Mouse (Mus musculus): ENCODE measurements around the gene Sec61b. TPM values are rescaled to one million over a fixed set of nuclear protein-coding genes. Genes with fewer than 3 reads are reported as not detected.
A peak's percentile ranks its signal among the peaks of the same experiment; 100 is the strongest.

Sec61b gene
- 403 and 404 TPM in 2 replicates for polyA plus RNA-seq (2016; fragmentation: Nextera tagmentation; extraction: Ambion mirVana)

DNA sequence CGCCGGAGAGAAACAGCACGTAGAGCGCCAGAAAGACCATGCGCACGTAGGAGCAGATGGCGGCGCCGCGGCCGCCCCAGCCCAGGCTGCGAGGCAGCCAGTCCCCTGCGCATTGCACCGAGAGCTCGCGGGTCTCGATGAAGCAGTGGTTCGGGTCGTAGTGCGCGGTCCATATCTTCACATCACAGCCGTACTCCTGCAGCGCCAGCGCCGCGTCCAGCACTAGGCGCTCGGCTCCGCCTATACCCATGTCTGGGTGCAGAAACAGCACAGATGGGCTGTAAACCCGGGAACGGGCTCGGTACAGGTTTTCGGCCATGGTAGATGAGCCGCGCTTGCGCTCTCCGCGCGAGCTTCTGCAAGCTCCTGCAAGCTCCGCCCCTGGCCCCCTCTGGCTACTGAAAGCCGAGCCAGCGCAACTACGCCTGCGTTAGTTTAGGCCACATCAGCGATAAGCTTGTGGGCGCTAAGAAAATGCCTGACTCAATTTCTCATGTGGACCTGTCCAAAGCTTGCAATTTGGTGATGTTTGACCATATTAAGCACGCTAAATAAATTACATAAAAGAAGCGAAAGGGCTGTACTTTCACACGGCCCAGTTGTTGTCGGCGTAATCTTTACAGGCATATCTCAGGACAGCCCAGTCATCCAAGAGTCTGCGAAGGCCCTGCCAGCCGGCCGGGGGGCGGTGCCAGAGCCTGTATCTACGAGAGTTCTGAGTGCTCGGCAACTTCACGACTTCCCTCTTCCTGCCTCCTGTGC, at the start of gene Sec61b, which contains the start of gene Alg2:
TSS of gene Sec61b (plus strand) at position 691 of the 762 bp plus-strand sequence.
TSS of gene Alg2 (minus strand) at position 366 of the 762 bp plus-strand sequence.
- Histone ChIP-seq H3K4me2 (replicated peaks) (peak within 1 kb of the TSS; percentile 78), H3K4me3 (peak within 1 kb of the TSS; percentile 90), H3K9me3 (no peaks in the 10 kb centered on the region), H3K9ac (peak within 1 kb of the TSS; percentile 87), H3K36me3 (peaks cover 60% of the 10 kb centered on the region), H3K27ac (peak within 1 kb of the TSS; percentile 97), H3K27me3 (no peaks in the 10 kb centered on the region), H3K4me1 (peaks cover 23% of the 10 kb centered on the region)
- under 1% methylated on average over 58 of the region's 58 CpGs for WGBS
- peak; percentile 95 for ATAC-seq (ENCODE audit: insufficient number of reproducible peaks, insufficient read depth, low FRiP score, low TSS enrichment)

DNA sequence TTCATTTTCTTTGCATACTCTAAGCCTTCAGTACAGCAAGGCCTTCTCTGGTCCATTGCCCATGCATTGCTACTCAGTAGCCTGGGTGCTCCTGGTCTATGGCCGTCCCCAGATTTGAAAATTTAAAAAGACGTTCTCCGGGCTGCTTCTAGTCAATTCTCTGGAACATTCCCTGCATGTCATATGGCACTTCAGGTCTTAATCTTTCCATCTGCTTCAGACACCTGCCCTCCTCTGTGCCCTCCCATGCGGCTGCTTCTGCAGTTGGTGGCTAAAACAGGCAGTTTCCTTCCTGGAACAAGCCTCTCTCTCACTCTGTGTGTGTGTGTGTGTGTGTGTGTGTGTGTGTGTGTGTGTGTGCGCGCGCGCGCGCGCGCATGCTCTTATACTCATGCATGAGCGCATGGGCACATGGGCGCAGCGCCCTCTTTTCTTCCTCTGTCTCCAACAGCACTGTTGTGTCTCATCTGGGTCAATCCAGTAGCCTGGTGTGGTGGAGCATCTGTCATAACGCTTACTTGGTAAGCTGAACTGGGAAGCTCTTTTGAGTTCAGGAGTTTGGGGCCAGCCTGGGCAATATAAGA, 49.1 kb upstream of the Sec61b start:
- Histone ChIP-seq H3K4me2 (replicated peaks) (no peak overlapping the region), H3K9ac (no peak overlapping the region), H3K4me1 (0 out of 2 replicates have a peak, but pooled peaks cover under 1% of the 10 kb centered on the region), H3K27ac (no peak overlapping the region), H3K27me3 (no peaks in the 10 kb centered on the region), H3K4me3 (no peak overlapping the region), H3K36me3 (no peaks in the 10 kb centered on the region), H3K9me3 (no peaks in the 10 kb centered on the region)
- ATAC-seq (ENCODE audit: insufficient number of reproducible peaks, insufficient read depth, low FRiP score, low TSS enrichment) = no peak
- 90% methylated on average over 16 of the region's 16 CpGs for WGBS

DNA sequence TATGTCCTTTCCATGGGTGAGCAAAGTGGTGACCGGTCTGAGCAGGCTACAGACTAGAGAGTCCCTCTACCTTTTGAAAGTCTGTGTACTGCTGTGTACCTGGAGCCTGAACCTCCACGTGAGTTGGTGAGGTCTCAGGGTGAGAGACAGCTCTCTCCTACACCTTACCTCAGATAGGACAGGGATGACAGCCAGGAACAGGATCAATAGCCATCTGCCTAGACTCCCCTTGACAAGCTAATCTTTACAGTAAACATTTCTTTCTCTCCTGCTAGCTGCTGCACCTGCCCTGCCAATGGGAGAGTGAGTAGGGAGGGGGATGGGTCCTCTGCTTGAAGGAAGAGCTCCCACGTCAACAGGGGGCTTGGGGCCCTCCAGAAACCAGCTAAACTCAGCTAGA, 46.9 kb upstream of the Sec61b start:
- no peak overlapping the region for H3K4me2 ChIP-seq (replicated peaks)
- H3K4me3 ChIP-seq = no peak overlapping the region
- no peaks in the 10 kb centered on the region for H3K27me3 ChIP-seq
- ATAC-seq (ENCODE audit: insufficient number of reproducible peaks, insufficient read depth, low FRiP score, low TSS enrichment) = no peak
- no peak overlapping the region for H3K27ac ChIP-seq
- no peak overlapping the region for H3K9ac ChIP-seq
- no peaks in the 10 kb centered on the region for H3K9me3 ChIP-seq
- H3K36me3 ChIP-seq = no peaks in the 10 kb centered on the region
- WGBS = 60% methylated on average over 3 of the region's 3 CpGs
- no peaks in the 10 kb centered on the region for H3K4me1 ChIP-seq

DNA sequence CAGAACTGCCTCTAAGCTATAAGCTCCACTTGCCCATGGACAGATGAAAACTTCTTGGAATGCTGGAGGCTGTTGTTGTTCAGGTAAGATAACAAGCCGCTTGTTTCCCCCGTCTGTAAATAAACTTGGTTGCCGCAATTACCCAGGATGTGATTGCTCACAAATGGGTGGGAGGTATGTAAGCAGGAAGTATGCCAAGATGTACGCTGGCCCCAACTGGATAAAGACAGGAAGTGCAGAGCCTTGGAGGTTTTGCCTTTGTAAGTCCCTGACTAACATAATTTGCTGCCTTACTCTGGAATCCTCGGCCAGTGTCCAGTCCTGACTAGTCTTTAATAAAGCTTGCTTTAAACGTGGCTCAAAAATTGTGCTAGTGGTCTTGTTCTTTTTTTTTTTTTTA, 43.9 kb upstream of the Sec61b start:
- whole genome bisulfite sequencing = 50% methylated on average over 6 of the region's 6 CpGs

DNA sequence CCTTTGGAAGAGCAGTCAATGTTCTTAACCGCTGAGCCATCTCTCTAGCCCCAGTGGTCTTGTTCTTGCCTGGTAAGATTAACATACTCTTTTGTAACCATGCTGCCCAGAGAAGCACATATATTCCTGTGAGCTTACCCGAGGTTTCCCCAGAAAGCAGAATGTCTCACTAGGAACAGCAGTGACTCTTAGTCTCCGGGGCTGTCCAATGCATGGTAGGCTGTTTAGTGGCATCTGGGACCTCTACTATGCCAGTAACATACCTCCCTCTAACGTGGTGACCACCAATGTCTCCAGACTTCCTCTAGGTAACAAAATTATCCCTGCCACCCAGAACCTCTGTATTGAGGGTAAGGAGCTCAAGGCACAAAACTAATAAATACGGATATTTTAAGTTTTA, 43.4 kb upstream of the Sec61b start:
- H3K9me3 ChIP-seq = no peaks in the 10 kb centered on the region

More for the DNA sequence above, 43.9 kb upstream of the Sec61b start:
- H3K9ac ChIP-seq = no peak overlapping the region
- H3K4me1 ChIP-seq = no peaks in the 10 kb centered on the region
- H3K4me3 ChIP-seq = no peak overlapping the region
- no peak for ATAC-seq (ENCODE audit: insufficient number of reproducible peaks, insufficient read depth, low FRiP score, low TSS enrichment)
- no peaks in the 10 kb centered on the region for H3K36me3 ChIP-seq
- H3K27me3 ChIP-seq = no peaks in the 10 kb centered on the region
- no peak overlapping the region for H3K4me2 ChIP-seq (replicated peaks)
- no peak overlapping the region for H3K27ac ChIP-seq
- H3K9me3 ChIP-seq = no peaks in the 10 kb centered on the region

DNA sequence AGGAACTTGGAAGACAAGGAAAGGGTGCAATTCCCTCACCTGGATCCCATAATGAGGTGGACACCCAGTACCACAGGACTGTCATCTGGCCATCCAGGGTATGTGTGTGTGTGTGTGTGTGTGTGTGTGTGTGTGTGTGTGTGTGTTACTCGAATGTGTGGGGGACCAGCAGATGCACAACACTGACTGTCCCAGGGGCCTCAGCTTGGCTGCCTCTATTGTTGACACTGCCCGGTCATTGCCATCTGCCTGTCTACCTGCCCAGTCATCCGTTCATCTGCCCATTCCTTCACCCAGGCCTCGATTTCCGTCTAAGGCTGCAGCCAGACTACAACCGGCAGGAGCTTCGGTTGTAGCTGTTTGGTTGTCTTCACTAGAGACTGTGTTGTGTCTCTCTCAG, 41.7 kb upstream of the Sec61b start:
- ATAC-seq (ENCODE audit: insufficient number of reproducible peaks, insufficient read depth, low FRiP score, low TSS enrichment) = no peak
- Histone ChIP-seq H3K36me3 (no peaks in the 10 kb centered on the region), H3K27ac (no peak overlapping the region), H3K4me1 (0 out of 2 replicates have a peak, but pooled peaks cover 6% of the 10 kb centered on the region), H3K4me3 (no peak overlapping the region), H3K9ac (no peak overlapping the region), H3K27me3 (no peaks in the 10 kb centered on the region), H3K4me2 (replicated peaks) (no peak overlapping the region), H3K9me3 (no peaks in the 10 kb centered on the region)
- 85% methylated on average over 7 of the region's 7 CpGs for WGBS

More for the DNA sequence above, 43.4 kb upstream of the Sec61b start:
- Histone ChIP-seq H3K9ac (no peak overlapping the region), H3K27me3 (no peaks in the 10 kb centered on the region), H3K4me2 (replicated peaks) (no peak overlapping the region), H3K36me3 (no peaks in the 10 kb centered on the region), H3K4me3 (no peak overlapping the region), H3K4me1 (no peaks in the 10 kb centered on the region), H3K27ac (no peak overlapping the region)
- WGBS = 87% methylated on average over 5 of the region's 5 CpGs
- no peak for ATAC-seq (ENCODE audit: insufficient number of reproducible peaks, insufficient read depth, low FRiP score, low TSS enrichment)

DNA sequence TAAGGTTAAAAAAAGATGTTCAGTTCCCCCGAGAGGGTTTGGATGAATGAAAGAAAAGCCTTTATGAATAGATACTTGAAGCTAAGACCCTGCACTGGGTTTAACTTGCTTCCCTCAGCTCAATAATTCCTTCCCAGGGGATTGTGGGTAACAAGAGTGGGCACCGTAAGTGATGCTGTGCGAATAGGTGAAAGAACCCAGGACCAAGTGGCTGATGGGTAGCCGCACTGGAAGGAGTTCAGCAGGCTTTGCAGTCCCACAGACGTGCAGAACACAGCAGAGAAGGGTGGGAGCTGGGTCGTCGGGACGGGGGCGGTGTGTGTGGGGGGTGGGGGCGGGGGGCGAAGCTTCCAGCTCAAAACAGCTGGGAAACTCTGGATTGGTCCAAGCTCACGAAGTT, 39.3 kb upstream of the Sec61b start:
- H3K4me1 ChIP-seq = 0 out of 2 replicates have a peak, but pooled peaks cover 6% of the 10 kb centered on the region
- WGBS = 77% methylated on average over 12 of the region's 12 CpGs
- no peak overlapping the region for H3K4me2 ChIP-seq (replicated peaks)
- ATAC-seq (ENCODE audit: insufficient number of reproducible peaks, insufficient read depth, low FRiP score, low TSS enrichment) = no peak
- no peak overlapping the region for H3K27ac ChIP-seq
- H3K9ac ChIP-seq = no peak overlapping the region
- H3K4me3 ChIP-seq = no peak overlapping the region
- H3K27me3 ChIP-seq = no peaks in the 10 kb centered on the region
- H3K9me3 ChIP-seq = no peaks in the 10 kb centered on the region
- H3K36me3 ChIP-seq = no peaks in the 10 kb centered on the region

DNA sequence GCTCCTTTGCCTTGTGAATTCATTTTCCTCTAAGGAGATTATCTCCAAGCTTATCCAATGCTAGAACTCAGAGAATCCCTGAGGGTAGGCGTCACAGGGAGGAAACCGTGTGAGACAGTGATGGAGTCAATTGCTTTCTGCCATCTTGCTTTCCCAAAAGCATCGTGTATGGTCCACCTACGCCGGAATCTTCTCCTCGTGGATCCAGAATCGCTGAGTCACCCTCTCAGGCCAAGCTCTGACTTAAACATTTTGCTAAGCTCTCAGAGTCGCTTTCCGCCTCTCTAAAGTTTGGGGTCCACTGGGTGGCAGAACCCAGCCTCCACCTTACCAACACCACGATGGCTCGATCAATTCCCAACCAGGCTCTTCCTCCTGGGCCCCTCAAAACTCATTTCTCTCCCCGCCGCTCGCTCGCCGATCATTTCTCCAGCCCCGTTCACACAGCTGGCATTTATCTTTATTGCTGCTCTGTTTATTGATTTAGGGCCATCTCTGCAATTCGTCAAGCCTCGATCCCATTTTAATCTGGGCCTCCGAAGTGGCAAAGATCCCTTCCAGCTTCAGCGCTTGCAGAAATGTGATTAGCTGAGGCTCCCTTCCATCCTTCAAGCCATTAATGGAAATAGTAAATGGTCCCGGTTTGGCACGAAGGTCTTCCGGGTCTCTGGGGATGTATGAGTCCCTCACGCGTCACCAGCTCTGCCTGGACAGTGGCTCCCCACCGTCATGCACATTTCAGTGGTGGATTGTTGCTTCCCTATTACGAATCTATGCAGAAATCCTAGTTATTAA, 38.7 kb upstream of the Sec61b start:
- no peak for ATAC-seq (ENCODE audit: insufficient number of reproducible peaks, insufficient read depth, low FRiP score, low TSS enrichment)
- Histone ChIP-seq H3K4me2 (replicated peaks) (no peak overlapping the region), H3K4me3 (no peak overlapping the region), H3K4me1 (0 out of 2 replicates have a peak, but pooled peaks cover 6% of the 10 kb centered on the region), H3K36me3 (no peaks in the 10 kb centered on the region), H3K27ac (no peak overlapping the region), H3K9me3 (no peaks in the 10 kb centered on the region), H3K27me3 (no peaks in the 10 kb centered on the region), H3K9ac (no peak overlapping the region)
- 75% methylated on average over 28 of the region's 28 CpGs for WGBS

DNA sequence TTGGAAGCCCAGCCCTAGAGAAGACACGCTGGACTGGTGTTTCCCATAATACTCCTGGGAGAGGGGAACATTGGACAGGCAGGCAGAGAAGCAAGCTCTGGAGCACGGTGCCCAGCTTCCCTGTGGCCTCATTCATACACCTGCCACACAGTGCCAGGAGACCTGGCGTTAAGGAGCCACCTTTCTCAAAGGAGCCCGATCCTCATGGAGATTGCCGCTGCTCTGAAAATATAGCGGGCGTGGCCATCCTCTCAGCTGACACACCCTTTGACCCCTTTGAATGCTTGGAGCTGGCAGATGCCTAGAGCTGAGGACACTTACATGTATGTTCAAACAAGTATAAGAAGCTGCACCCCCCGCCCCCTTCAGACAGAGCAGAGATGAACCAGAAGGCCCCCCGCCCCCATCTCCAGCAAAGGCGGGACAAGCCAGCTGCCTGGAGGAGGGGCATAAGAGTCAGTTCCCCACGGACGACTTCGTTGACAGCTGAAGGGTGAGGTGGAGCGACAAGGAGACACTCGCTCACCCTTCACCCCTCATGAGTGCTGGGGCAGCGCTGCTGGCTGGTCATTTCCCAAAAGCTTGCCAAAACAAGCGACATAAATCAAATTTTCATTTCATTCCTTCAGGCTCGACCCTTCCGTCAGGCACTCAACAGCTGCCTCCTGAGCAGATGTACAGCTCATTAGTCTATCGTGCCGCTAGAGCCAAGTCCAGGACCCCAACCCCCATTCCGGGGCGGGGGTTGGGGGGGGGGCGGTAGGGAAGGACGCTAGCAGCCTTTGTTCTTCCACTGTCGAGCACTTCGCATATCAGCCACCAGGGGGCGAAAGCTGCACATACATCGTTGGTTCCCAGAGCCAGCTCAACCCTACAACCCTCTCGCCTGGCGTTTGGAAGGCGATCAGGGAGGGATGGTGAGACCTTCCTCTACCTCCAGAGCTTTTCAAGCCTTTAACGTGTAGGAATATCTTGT, 36.8 kb upstream of the Sec61b start:
- Histone ChIP-seq H3K4me2 (replicated peaks) (peak overlapping the region; percentile 79), H3K9me3 (no peaks in the 10 kb centered on the region), H3K36me3 (no peaks in the 10 kb centered on the region), H3K27me3 (no peaks in the 10 kb centered on the region), H3K27ac (peak overlapping the region; percentile 20; the same call in 1 of the 2 replicates), H3K4me1 (0 out of 2 replicates have a peak, but pooled peaks cover 6% of the 10 kb centered on the region), H3K4me3 (peak overlapping the region; percentile 47), H3K9ac (peak overlapping the region; percentile 58)
- 2% methylated on average over 33 of the region's 33 CpGs for WGBS
- ATAC-seq (ENCODE audit: insufficient number of reproducible peaks, insufficient read depth, low FRiP score, low TSS enrichment) = peak; percentile 77

DNA sequence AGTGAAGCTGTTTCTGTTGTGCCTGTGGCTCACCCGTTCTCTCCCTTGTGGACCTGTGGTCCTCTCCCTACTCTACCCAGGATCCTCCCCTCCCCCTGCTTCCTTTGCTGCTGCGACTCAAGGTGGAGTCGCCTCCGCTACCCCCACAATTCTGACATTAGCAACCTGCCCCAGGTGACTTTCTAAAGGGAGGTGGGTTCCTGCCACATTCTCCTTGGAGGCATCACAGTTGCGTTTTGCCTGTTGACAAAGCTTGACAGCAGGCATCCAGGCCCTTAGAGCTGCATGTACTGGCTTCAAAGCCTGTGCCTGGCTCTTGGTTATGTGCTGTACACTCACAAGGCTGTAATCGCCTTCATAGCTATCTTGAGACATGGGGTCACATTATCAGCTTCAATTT, 35.5 kb upstream of the Sec61b start:
- no peaks in the 10 kb centered on the region for H3K36me3 ChIP-seq
- ATAC-seq (ENCODE audit: insufficient number of reproducible peaks, insufficient read depth, low FRiP score, low TSS enrichment) = no peak
- H3K4me1 ChIP-seq = 0 out of 2 replicates have a peak, but pooled peaks cover 6% of the 10 kb centered on the region
- H3K4me2 ChIP-seq (replicated peaks) = no peak overlapping the region
- no peaks in the 10 kb centered on the region for H3K27me3 ChIP-seq
- no peak overlapping the region for H3K9ac ChIP-seq
- WGBS = 81% methylated on average over 6 of the region's 6 CpGs
- no peak overlapping the region for H3K27ac ChIP-seq
- no peak overlapping the region for H3K4me3 ChIP-seq
- H3K9me3 ChIP-seq = no peaks in the 10 kb centered on the region

DNA sequence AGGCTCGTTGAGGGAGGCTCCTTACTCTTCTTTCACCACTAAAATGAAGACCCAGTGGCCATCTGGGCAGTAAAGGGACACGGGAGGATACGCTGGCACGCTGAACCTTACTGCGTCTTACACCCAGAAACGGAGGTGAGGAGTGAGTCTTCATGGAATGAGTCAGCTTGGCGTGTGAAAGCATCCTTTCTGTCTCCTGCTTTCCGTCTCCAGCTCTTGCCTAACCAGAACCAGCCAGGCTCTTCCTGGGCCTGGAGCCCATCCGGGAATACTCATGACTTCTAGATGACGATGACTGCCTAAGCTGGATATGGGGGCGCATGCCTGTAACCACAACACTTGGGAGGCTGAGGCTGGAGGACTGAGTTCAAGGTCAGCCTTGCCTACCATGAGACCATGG, 33.5 kb upstream of the Sec61b start:
- H3K4me3 ChIP-seq = no peak overlapping the region
- H3K27me3 ChIP-seq = no peaks in the 10 kb centered on the region
- H3K9me3 ChIP-seq = no peaks in the 10 kb centered on the region
- no peak overlapping the region for H3K27ac ChIP-seq
- H3K36me3 ChIP-seq = no peaks in the 10 kb centered on the region
- 0 out of 2 replicates have a peak, but pooled peaks cover 6% of the 10 kb centered on the region for H3K4me1 ChIP-seq
- H3K4me2 ChIP-seq (replicated peaks) = no peak overlapping the region
- ATAC-seq (ENCODE audit: insufficient number of reproducible peaks, insufficient read depth, low FRiP score, low TSS enrichment) = no peak
- WGBS = 90% methylated on average over 11 of the region's 11 CpGs
- no peak overlapping the region for H3K9ac ChIP-seq

All from embryonic facial prominence, embryonic 12.5 days (tissue).